Comparison of ENCODE assay signal across 11 mouse cellular contexts in genomic region chr14:34960227-34960626, GRCm38 (mm10).
DNase-seq lines count a peak whose midpoint lies in the region; ATAC-seq and TF ChIP-seq lines count a peak whose summit lies in the region.
"Had no signal": no experiment of that assay in that cellular context is flagged by ENCODE, and none has a peak within 500 bp of the region (broad histone marks: within the 10 kb centered on the region; RNA-seq: fewer than 3 reads in every experiment).

No protein-coding gene starts in this region.

- no peaks in the 10 kb centered on the region for H3K79me2 ChIP-seq in heart, adult 2 months (replicated peaks; ENCODE audit: control insufficient read depth, insufficient read depth, low read length)

- no peak for TF ChIP-seq CTCF in hindbrain, postnatal 0 days (IDR thresholded peaks at IDR 0.05; ENCODE audit: low read depth)
- TF ChIP-seq CTCF in midbrain, postnatal 0 days (IDR thresholded peaks at IDR 0.05): no peak
- TF ChIP-seq CTCF in cerebellum, adult 2 months (IDR thresholded peaks at IDR 0.05; ENCODE audit: borderline replicate concordance, insufficient read depth, low read depth, low read length): no peak
- no peak for TF ChIP-seq CTCF in heart, adult 2 months (IDR thresholded peaks at IDR 0.05)

- H3K4me1 ChIP-seq in hindbrain, postnatal 0 days (ENCODE audit: insufficient read depth, low read length): no peaks in the 10 kb centered on the region
- H3K4me1 ChIP-seq in hindbrain, embryonic 10.5 days (replicated peaks): no peaks in the 10 kb centered on the region
- H3K4me1 ChIP-seq in embryonic facial prominence, embryonic 15.5 days: no peaks in the 10 kb centered on the region
- H3K4me1 ChIP-seq in midbrain, postnatal 0 days (ENCODE audit: insufficient read depth, low read length): no peaks in the 10 kb centered on the region; the same call in 1 of the 2 replicates
- H3K4me1 ChIP-seq in cerebellum, adult 2 months (ENCODE audit: control insufficient read depth, insufficient read depth, low read length): no peaks in the 10 kb centered on the region; the same call in 1 of the 2 replicates
- H3K4me1 ChIP-seq in heart, adult 2 months (ENCODE audit: control insufficient read depth, insufficient read depth, low read length): peaks cover 1% of the 10 kb centered on the region; the same call in 1 of the 2 replicates
- H3K4me1 ChIP-seq: limb, embryonic 12.5 days had no signal

- intact Hi-C loops in heart, adult 2 months (cut with DNase I): no loop called here

- H3K27me3 ChIP-seq in hindbrain, postnatal 0 days (ENCODE audit: insufficient read depth, low read length): no peaks in the 10 kb centered on the region
- H3K27me3 ChIP-seq in hindbrain, embryonic 10.5 days (ENCODE audit: insufficient read depth, poor library complexity, severe bottlenecking): no peaks in the 10 kb centered on the region
- no peaks in the 10 kb centered on the region for H3K27me3 ChIP-seq in embryonic facial prominence, embryonic 15.5 days
- H3K27me3 ChIP-seq in midbrain, postnatal 0 days (ENCODE audit: insufficient read depth, low read length): no peaks in the 10 kb centered on the region
- H3K27me3 ChIP-seq in cerebellum, adult 2 months (ENCODE audit: control insufficient read depth, insufficient read depth, low read length): no peaks in the 10 kb centered on the region
- H3K27me3 ChIP-seq in heart, adult 2 months (ENCODE audit: control insufficient read depth, insufficient read depth, low read length): no peaks in the 10 kb centered on the region
- H3K27me3 ChIP-seq: limb, embryonic 12.5 days had no signal

- ATAC-seq in hindbrain, postnatal 0 days: peak; percentile 27; the same call in 1 of the 2 replicates
- peak; percentile 26; the same call in 1 of the 2 replicates for ATAC-seq in embryonic facial prominence, embryonic 15.5 days (ENCODE audit: insufficient number of reproducible peaks, low FRiP score, low TSS enrichment, low read depth)
- ATAC-seq in midbrain, postnatal 0 days (ENCODE audit: low FRiP score): 0 out of 2 replicates have a peak, but pooled peaks have one; percentile 19

- WGBS in hindbrain, postnatal 0 days: 43% methylated on average over 6 of the region's 6 CpGs
- 80% methylated on average over 6 of the region's 6 CpGs for WGBS in hindbrain, embryonic 10.5 days
- WGBS in embryonic facial prominence, embryonic 15.5 days: 44% methylated on average over 6 of the region's 6 CpGs
- 55% methylated on average over 6 of the region's 6 CpGs for WGBS in midbrain, postnatal 0 days
- 34% methylated on average over 6 of the region's 6 CpGs for WGBS in cerebellum, adult 2 months
- WGBS in heart, adult 2 months: 53% methylated on average over 6 of the region's 6 CpGs

- no peak overlapping the region for H3K4me2 ChIP-seq in hindbrain, postnatal 0 days (ENCODE audit: low read depth, low read length)
- no peak overlapping the region for H3K4me2 ChIP-seq in embryonic facial prominence, embryonic 15.5 days (replicated peaks)
- H3K4me2 ChIP-seq in midbrain, postnatal 0 days (ENCODE audit: low read depth, low read length, poor library complexity, severe bottlenecking): no peak overlapping the region
- H3K4me2 ChIP-seq: limb, embryonic 12.5 days had no signal

- no peak overlapping the region for H3K9ac ChIP-seq in hindbrain, postnatal 0 days (replicated peaks; ENCODE audit: low read length)
- no peak overlapping the region for H3K9ac ChIP-seq in embryonic facial prominence, embryonic 15.5 days
- no peak overlapping the region for H3K9ac ChIP-seq in midbrain, postnatal 0 days (replicated peaks; ENCODE audit: low read length, poor library complexity, severe bottlenecking)
- H3K9ac ChIP-seq in heart, adult 2 months (ENCODE audit: low read depth, low read length): no peak overlapping the region
- H3K9ac ChIP-seq: limb, embryonic 12.5 days had no signal

- no peak overlapping the region for H3K27ac ChIP-seq in hindbrain, postnatal 0 days
- no peak overlapping the region for H3K27ac ChIP-seq in hindbrain, embryonic 10.5 days
- no peak overlapping the region for H3K27ac ChIP-seq in embryonic facial prominence, embryonic 15.5 days (replicated peaks)
- H3K27ac ChIP-seq in midbrain, postnatal 0 days (ENCODE audit: low read depth, low read length): no peak overlapping the region
- H3K27ac ChIP-seq in cerebellum, adult 2 months (ENCODE audit: insufficient read depth, low read length): no peak overlapping the region
- no peak overlapping the region for H3K27ac ChIP-seq in heart, adult 2 months
- H3K27ac ChIP-seq: limb, embryonic 12.5 days had no signal

- H3K9me3 ChIP-seq in hindbrain, postnatal 0 days (ENCODE audit: low read length): no peaks in the 10 kb centered on the region
- no peaks in the 10 kb centered on the region for H3K9me3 ChIP-seq in hindbrain, embryonic 10.5 days
- no peaks in the 10 kb centered on the region for H3K9me3 ChIP-seq in embryonic facial prominence, embryonic 15.5 days (replicated peaks)
- H3K9me3 ChIP-seq in midbrain, postnatal 0 days (ENCODE audit: low read length): no peaks in the 10 kb centered on the region
- H3K9me3 ChIP-seq: limb, embryonic 12.5 days had no signal

- peak; percentile 67 for DNase-seq in hindbrain, postnatal 0 days (ENCODE audit: low spot score)
- DNase-seq in hindbrain, embryonic 10.5 days (ENCODE audit: low spot score): no peak
- peak; percentile 73 to 74 for DNase-seq in frontal cortex, postnatal 36 days (ENCODE audit: low spot score in 2 of 2)
- peak; percentile 44 for DNase-seq in midbrain, postnatal 0 days (ENCODE audit: low spot score)
- no peak for DNase-seq in cerebellum, adult 2 months
- no peak for DNase-seq in cerebellum, adult 9-10 months
- no peak for DNase-seq in heart, adult 2 months
- DNase-seq: gastrocnemius, postnatal 14 days; thymus, postnatal 14 days had no signal

- no peak overlapping the region for H3K4me3 ChIP-seq in hindbrain, postnatal 0 days (ENCODE audit: low read length)
- no peak overlapping the region for H3K4me3 ChIP-seq in hindbrain, embryonic 10.5 days
- no peak overlapping the region for H3K4me3 ChIP-seq in embryonic facial prominence, embryonic 15.5 days (replicated peaks)
- H3K4me3 ChIP-seq in midbrain, postnatal 0 days (ENCODE audit: low read depth, low read length): no peak overlapping the region
- no peak overlapping the region for H3K4me3 ChIP-seq in cerebellum, adult 2 months (replicated peaks; ENCODE audit: insufficient read depth, low read depth, low read length)
- H3K4me3 ChIP-seq in heart, adult 2 months: no peak overlapping the region
- H3K4me3 ChIP-seq: limb, embryonic 12.5 days had no signal

- H3K36me3 ChIP-seq in hindbrain, postnatal 0 days (ENCODE audit: insufficient read depth, low read length): no peaks in the 10 kb centered on the region
- no peaks in the 10 kb centered on the region for H3K36me3 ChIP-seq in hindbrain, embryonic 10.5 days
- H3K36me3 ChIP-seq in embryonic facial prominence, embryonic 15.5 days: no peaks in the 10 kb centered on the region
- no peaks in the 10 kb centered on the region for H3K36me3 ChIP-seq in midbrain, postnatal 0 days (ENCODE audit: insufficient read depth, low read length)
- no peaks in the 10 kb centered on the region for H3K36me3 ChIP-seq in heart, adult 2 months (ENCODE audit: control insufficient read depth, insufficient read depth, low read length)
- H3K36me3 ChIP-seq: limb, embryonic 12.5 days had no signal

- TF ChIP-seq EP300 in heart, adult 2 months (IDR thresholded peaks at IDR 0.05; ENCODE audit: insufficient read depth, low read depth, low read length): no peak

- no peak for TF ChIP-seq POLR2A in cerebellum, adult 2 months (IDR thresholded peaks at IDR 0.05; ENCODE audit: borderline replicate concordance, insufficient read depth, low read length)
- no peak for TF ChIP-seq POLR2A in heart, adult 2 months (IDR thresholded peaks at IDR 0.05; ENCODE audit: insufficient read depth, low read depth, low read length)

Comparison
In these comparisons a context has a peak if more than half of its experiments do, and no peak if none do; other contexts are left out.
1. DNase-seq: peak in hindbrain, postnatal 0 days (single experiment), frontal cortex, postnatal 36 days (2 of 2) and midbrain, postnatal 0 days (single experiment); none in hindbrain, embryonic 10.5 days (single experiment), cerebellum, adult 2 months (0 of 2), cerebellum, adult 9-10 months (single experiment) and heart, adult 2 months (0 of 2).
2. Peak in every context shown above with its lines, with median percentiles within 50 percentile points of each other: ATAC-seq.